Mouse (Mus musculus): ENCODE results near the gene Larp7. TPM values are rescaled to one million over a fixed set of nuclear protein-coding genes. Genes with fewer than 3 reads are reported as not detected.

Larp7 gene
- total RNA-seq (2014; rRNA removed): 4.9 and 6.1 TPM in 2 replicates
- 0.70 and 0.75 TPM in 2 replicates for polyA plus RNA-seq (2012; rRNA removed)

- H3K9ac ChIP-seq (ENCODE audit: low read depth, low read length): peak within 1 kb of the TSS; percentile 83
- no peaks in the 10 kb centered on the region for H3K79me2 ChIP-seq (ENCODE audit: control insufficient read depth, insufficient read depth, low read length)
- WGBS: under 1% methylated on average over 73 of the region's 73 CpGs
- no peaks in the 10 kb centered on the region for H3K36me3 ChIP-seq (ENCODE audit: control insufficient read depth, insufficient read depth, low read length)
- H3K27me3 ChIP-seq (ENCODE audit: control insufficient read depth, insufficient read depth, low read length): no peaks in the 10 kb centered on the region
- TF ChIP-seq CTCF (IDR thresholded peaks at IDR 0.05; ENCODE audit: low read depth, low read length): no peak
- TF ChIP-seq POLR2A (IDR thresholded peaks at IDR 0.05; ENCODE audit: extremely low read depth, insufficient read depth, low read length): no peak
- H3K4me1 ChIP-seq (ENCODE audit: control insufficient read depth, insufficient read depth, low read length): no peaks in the 10 kb centered on the region
- H3K27ac ChIP-seq (replicated peaks; ENCODE audit: insufficient read depth, low read depth, low read length): peak within 1 kb of the TSS; percentile 94
- peak; percentile 91 for DNase-seq (ENCODE audit: extremely low read depth, low read depth, low spot score)
- H3K4me3 ChIP-seq (ENCODE audit: insufficient read depth, low read depth, low read length): peak within 1 kb of the TSS; percentile 92
Observed at GRCm38 (mm10) chr3:127552973-127553719, at the start of gene Larp7, which contains the start of gene Zgrf1. TSS of gene Larp7 (minus strand) at chr3:127553349. TSS of gene Zgrf1 (plus strand) at chr3:127553489.

DNA sequence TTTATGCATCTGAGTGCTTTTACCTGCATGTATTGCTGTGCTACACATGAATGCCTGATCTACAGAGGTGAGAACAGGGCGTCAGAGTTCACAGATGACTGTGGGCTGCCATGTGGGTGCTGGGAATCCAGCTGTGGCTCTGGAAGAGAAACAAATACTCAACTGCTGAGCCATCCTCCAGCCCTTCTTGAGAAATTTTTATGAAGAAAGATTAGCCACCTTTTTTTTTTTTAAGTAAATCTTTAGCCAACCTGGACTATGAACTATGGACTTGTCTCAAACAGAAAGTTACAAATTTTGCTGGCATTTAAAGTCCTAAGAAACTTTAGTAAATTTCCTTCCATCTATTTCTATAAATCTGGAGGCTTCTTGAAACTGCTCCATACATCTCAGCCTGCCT is 44.0 kb upstream of the Larp7 start:
- no peaks in the 10 kb centered on the region for H3K27me3 ChIP-seq (ENCODE audit: control insufficient read depth, insufficient read depth, low read length)
- TF ChIP-seq CTCF (IDR thresholded peaks at IDR 0.05; ENCODE audit: low read depth, low read length): no peak
- H3K4me3 ChIP-seq (ENCODE audit: insufficient read depth, low read depth, low read length): no peak overlapping the region
- peak; percentile 58 for DNase-seq (ENCODE audit: extremely low read depth, low read depth, low spot score)
- peaks cover 13% of the 10 kb centered on the region; the same call in 1 of the 2 replicates for H3K4me1 ChIP-seq (ENCODE audit: control insufficient read depth, insufficient read depth, low read length)
- H3K79me2 ChIP-seq (ENCODE audit: control insufficient read depth, insufficient read depth, low read length): no peaks in the 10 kb centered on the region
- H3K36me3 ChIP-seq (ENCODE audit: control insufficient read depth, insufficient read depth, low read length): no peaks in the 10 kb centered on the region
- no peak overlapping the region for H3K9ac ChIP-seq (ENCODE audit: low read depth, low read length)
- 68% methylated on average over 1 of the region's 1 CpGs for WGBS
- no peak overlapping the region for H3K27ac ChIP-seq (replicated peaks; ENCODE audit: insufficient read depth, low read depth, low read length)

DNA sequence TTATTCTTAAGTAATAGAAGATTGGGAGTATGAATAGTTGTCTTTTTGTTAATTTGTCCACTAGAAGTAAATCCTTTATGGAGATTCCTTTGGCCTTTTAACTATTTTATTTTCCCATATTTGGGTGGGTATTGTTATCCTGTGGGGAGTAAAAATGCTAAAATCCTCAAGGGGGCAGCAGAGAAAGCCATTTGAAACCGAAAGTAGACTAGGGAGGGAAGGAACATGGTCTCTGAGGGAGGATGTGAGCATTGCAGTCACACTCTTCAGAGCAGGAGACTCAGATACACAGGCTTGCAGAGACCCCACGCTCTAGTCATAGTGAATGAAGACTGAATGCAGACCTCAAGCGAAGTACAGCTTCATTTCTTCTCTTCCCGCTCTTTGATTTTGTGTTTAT is 19.4 kb upstream of the Larp7 start:
- no peak for TF ChIP-seq POLR2A (IDR thresholded peaks at IDR 0.05; ENCODE audit: extremely low read depth, insufficient read depth, low read length)
- peak; percentile 36 for TF ChIP-seq CTCF (IDR thresholded peaks at IDR 0.05; ENCODE audit: low read depth, low read length)
- 62% methylated on average over 4 of the region's 4 CpGs for WGBS
- no peaks in the 10 kb centered on the region for H3K36me3 ChIP-seq (ENCODE audit: control insufficient read depth, insufficient read depth, low read length)

GRCm38 (mm10) chr3:127565129-127565528 is 12.0 kb upstream of the Larp7 start:
- TF ChIP-seq CTCF (IDR thresholded peaks at IDR 0.05; ENCODE audit: low read depth, low read length): no peak
- no peak for TF ChIP-seq POLR2A (IDR thresholded peaks at IDR 0.05; ENCODE audit: extremely low read depth, insufficient read depth, low read length)
- Histone ChIP-seq H3K27me3 (ENCODE audit: control insufficient read depth, insufficient read depth, low read length) (no peaks in the 10 kb centered on the region), H3K4me3 (ENCODE audit: insufficient read depth, low read depth, low read length) (no peak overlapping the region), H3K79me2 (ENCODE audit: control insufficient read depth, insufficient read depth, low read length) (no peaks in the 10 kb centered on the region), H3K36me3 (ENCODE audit: control insufficient read depth, insufficient read depth, low read length) (peaks cover 3% of the 10 kb centered on the region; the same call in 1 of the 2 replicates), H3K27ac (replicated peaks; ENCODE audit: insufficient read depth, low read depth, low read length) (no peak overlapping the region), H3K4me1 (ENCODE audit: control insufficient read depth, insufficient read depth, low read length) (no peaks in the 10 kb centered on the region), H3K9ac (ENCODE audit: low read depth, low read length) (no peak overlapping the region)
- no peak for DNase-seq (ENCODE audit: extremely low read depth, low read depth, low spot score)
- 88% methylated on average over 3 of the region's 3 CpGs for WGBS

More for the DNA sequence above, 19.4 kb upstream of the Larp7 start:
- H3K4me1 ChIP-seq (ENCODE audit: control insufficient read depth, insufficient read depth, low read length): no peaks in the 10 kb centered on the region
- H3K9ac ChIP-seq (ENCODE audit: low read depth, low read length): no peak overlapping the region
- H3K27me3 ChIP-seq (ENCODE audit: control insufficient read depth, insufficient read depth, low read length): no peaks in the 10 kb centered on the region
- H3K27ac ChIP-seq (replicated peaks; ENCODE audit: insufficient read depth, low read depth, low read length): no peak overlapping the region
- H3K79me2 ChIP-seq (ENCODE audit: control insufficient read depth, insufficient read depth, low read length): no peaks in the 10 kb centered on the region
- DNase-seq (ENCODE audit: extremely low read depth, low read depth, low spot score): peak; percentile 44
- H3K4me3 ChIP-seq (ENCODE audit: insufficient read depth, low read depth, low read length): no peak overlapping the region

DNA sequence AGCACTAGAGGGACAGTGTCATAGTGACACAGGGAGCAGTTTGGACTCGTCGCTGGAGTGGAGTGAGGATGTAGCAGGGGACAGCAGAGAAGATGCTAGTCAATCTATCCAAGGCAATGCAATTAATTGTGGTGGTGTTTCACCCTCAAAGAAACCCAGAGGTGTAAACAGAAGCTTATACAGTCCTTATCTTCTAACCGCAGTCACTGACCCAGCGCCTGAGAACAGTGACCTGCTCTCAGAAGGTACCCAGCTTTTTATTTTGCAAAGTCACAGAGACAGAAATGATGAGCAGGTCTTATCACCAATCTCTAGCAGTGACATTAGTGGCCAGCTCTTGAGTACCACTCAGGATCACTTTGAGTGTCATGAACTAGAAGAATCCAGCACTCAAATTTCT is 9.8 kb upstream of the Larp7 start:
- H3K27me3 ChIP-seq (ENCODE audit: control insufficient read depth, insufficient read depth, low read length): no peaks in the 10 kb centered on the region
- TF ChIP-seq CTCF (IDR thresholded peaks at IDR 0.05; ENCODE audit: low read depth, low read length) (no peak), POLR2A (IDR thresholded peaks at IDR 0.05; ENCODE audit: extremely low read depth, insufficient read depth, low read length) (no peak)
- WGBS: 92% methylated on average over 4 of the region's 4 CpGs

DNA sequence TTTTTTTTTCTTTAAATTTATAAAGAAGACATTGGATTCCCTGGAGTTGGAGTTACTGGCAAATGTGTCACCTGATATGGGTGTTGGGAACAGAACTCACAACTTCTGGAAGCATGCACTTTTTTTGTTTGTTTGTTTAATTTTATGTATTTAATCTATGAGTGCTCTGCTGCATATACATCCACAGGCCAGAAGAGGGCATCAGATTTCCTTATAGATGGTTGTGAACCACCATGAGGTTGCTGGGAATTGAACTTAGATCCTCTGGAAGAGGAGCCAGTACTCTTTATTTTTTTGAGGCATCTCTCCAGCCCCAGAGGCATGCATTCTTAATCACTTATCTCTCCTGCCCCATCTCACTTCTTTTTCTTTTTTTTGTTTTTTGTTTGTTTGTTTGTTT is 5.1 kb upstream of the Larp7 start:
- H3K9ac ChIP-seq (ENCODE audit: low read depth, low read length): no peak overlapping the region
- H3K36me3 ChIP-seq (ENCODE audit: control insufficient read depth, insufficient read depth, low read length): peaks cover 3% of the 10 kb centered on the region; the same call in 1 of the 2 replicates
- no peaks in the 10 kb centered on the region for H3K27me3 ChIP-seq (ENCODE audit: control insufficient read depth, insufficient read depth, low read length)

More for the DNA sequence above, 9.8 kb upstream of the Larp7 start:
- no peak overlapping the region for H3K27ac ChIP-seq (replicated peaks; ENCODE audit: insufficient read depth, low read depth, low read length)
- H3K36me3 ChIP-seq (ENCODE audit: control insufficient read depth, insufficient read depth, low read length): peaks cover 3% of the 10 kb centered on the region; the same call in 1 of the 2 replicates
- no peak overlapping the region for H3K4me3 ChIP-seq (ENCODE audit: insufficient read depth, low read depth, low read length)
- no peak overlapping the region for H3K9ac ChIP-seq (ENCODE audit: low read depth, low read length)
- no peaks in the 10 kb centered on the region for H3K4me1 ChIP-seq (ENCODE audit: control insufficient read depth, insufficient read depth, low read length)
- DNase-seq (ENCODE audit: extremely low read depth, low read depth, low spot score): no peak
- H3K79me2 ChIP-seq (ENCODE audit: control insufficient read depth, insufficient read depth, low read length): no peaks in the 10 kb centered on the region

More for the DNA sequence above, 5.1 kb upstream of the Larp7 start:
- no peak overlapping the region for H3K27ac ChIP-seq (replicated peaks; ENCODE audit: insufficient read depth, low read depth, low read length)
- no peaks in the 10 kb centered on the region for H3K79me2 ChIP-seq (ENCODE audit: control insufficient read depth, insufficient read depth, low read length)
- DNase-seq (ENCODE audit: extremely low read depth, low read depth, low spot score): no peak
- TF ChIP-seq POLR2A (IDR thresholded peaks at IDR 0.05; ENCODE audit: extremely low read depth, insufficient read depth, low read length) (no peak), CTCF (IDR thresholded peaks at IDR 0.05; ENCODE audit: low read depth, low read length) (no peak)
- no peak overlapping the region for H3K4me3 ChIP-seq (ENCODE audit: insufficient read depth, low read depth, low read length)
- H3K4me1 ChIP-seq (ENCODE audit: control insufficient read depth, insufficient read depth, low read length): no peaks in the 10 kb centered on the region
